Mouse (Mus musculus) lung, postnatal 0 days (tissue): ENCODE measurements around the gene 1500011B03Rik. TPM values are rescaled to one million over a fixed set of nuclear protein-coding genes. Genes with fewer than 3 reads are reported as not detected.
"Not testable (repeated sequence)": the region's sequence is repeated elsewhere in the genome, so short reads cannot be mapped to it uniquely, and the experiment has no call there.

Experiments
- ATAC-seq: fragments of 200-750 bp; cut with Nextera tagmentation; 2 replicates; pipeline ENCODE4 v1.8.0; 2017; ENCODE audit warnings: moderate library complexity
- DNase-seq: peaks from one replicate; pipeline ENCODE4 v3.0.0-alpha.2; 2016; ENCODE audit warnings: low spot score
- H3K27ac ChIP-seq: fragments of 300-500 bp; sonication (generic); 2 replicates; pipeline ENCODE4 v1.5.1; 2014; ENCODE audit warnings: antibody characterized with exemption, mild to moderate bottlenecking, low read length, mixed read lengths
- H3K27me3 ChIP-seq: fragments of 300-500 bp; sonication (generic); replicated peaks from 2 replicates; pipeline ENCODE4 v1.6.1; 2014; ENCODE audit warnings: low read length, mixed read lengths; ENCODE audit not compliant: insufficient read depth
- H3K36me3 ChIP-seq: fragments of 300-500 bp; sonication (generic); 2 replicates; pipeline ENCODE4 v1.6.1; 2014; ENCODE audit warnings: low read length, mixed read lengths; ENCODE audit not compliant: insufficient read depth
- H3K4me1 ChIP-seq: fragments of 300-500 bp; sonication (generic); 2 replicates; pipeline ENCODE4 v1.6.1; 2014; ENCODE audit warnings: antibody characterized with exemption, low read depth, low read length, mixed read lengths; ENCODE audit not compliant: insufficient read depth
- H3K4me2 ChIP-seq: fragments of 300-500 bp; sonication (generic); replicated peaks from 2 replicates; pipeline ENCODE4 v1.6.1; 2014; ENCODE audit warnings: low read depth, mild to moderate bottlenecking, low read length, moderate library complexity, mixed read lengths
- H3K4me3 ChIP-seq: fragments of 300-500 bp; sonication (generic); 2 replicates; pipeline ENCODE4 v1.5.1; 2014; ENCODE audit warnings: low read depth, low read length
- H3K9ac ChIP-seq: fragments of 300-500 bp; sonication (generic); replicated peaks from 2 replicates; pipeline ENCODE4 v1.6.1; 2014; ENCODE audit warnings: low read depth, mild to moderate bottlenecking
- H3K9me3 ChIP-seq: fragments of 300-500 bp; sonication (generic); 2 replicates; pipeline ENCODE4 v1.6.1; 2016; ENCODE audit warnings: low read length, mixed read lengths
- CTCF ChIP-seq: IDR thresholded peaks from 2 replicates; pipeline ENCODE4 v1.5.1; 2016; ENCODE audit warnings: antibody characterized with exemption, mild to moderate bottlenecking
- EP300 ChIP-seq: IDR thresholded peaks from 2 replicates; pipeline ENCODE4 v1.6.1; 2016; ENCODE audit warnings: antibody characterized with exemption, mild to moderate bottlenecking, control low read depth
- WGBS: fragments of 180-500 bp; shearing (Covaris S2); extraction: QIAGEN DNeasy Blood & Tissue Kit; methylation state at CpG from one replicate; pipeline ENCODE4 v1.1.7; 2014; 5-methylcytosine and 5-hydroxymethylcytosine counted together
- polyA plus RNA-seq: library from polyadenylated mRNA; unstranded; fragments of >200 nt; fragmentation: Nextera tagmentation; extraction: Ambion mirVana; gene quantifications from 2 replicates; pipeline ENCODE4 v1.2.1, GENCODE M21; 2015

1500011B03Rik gene
- polyA plus RNA-seq, 1 experiment from 2014 or later: 97.5 TPM

DNA sequence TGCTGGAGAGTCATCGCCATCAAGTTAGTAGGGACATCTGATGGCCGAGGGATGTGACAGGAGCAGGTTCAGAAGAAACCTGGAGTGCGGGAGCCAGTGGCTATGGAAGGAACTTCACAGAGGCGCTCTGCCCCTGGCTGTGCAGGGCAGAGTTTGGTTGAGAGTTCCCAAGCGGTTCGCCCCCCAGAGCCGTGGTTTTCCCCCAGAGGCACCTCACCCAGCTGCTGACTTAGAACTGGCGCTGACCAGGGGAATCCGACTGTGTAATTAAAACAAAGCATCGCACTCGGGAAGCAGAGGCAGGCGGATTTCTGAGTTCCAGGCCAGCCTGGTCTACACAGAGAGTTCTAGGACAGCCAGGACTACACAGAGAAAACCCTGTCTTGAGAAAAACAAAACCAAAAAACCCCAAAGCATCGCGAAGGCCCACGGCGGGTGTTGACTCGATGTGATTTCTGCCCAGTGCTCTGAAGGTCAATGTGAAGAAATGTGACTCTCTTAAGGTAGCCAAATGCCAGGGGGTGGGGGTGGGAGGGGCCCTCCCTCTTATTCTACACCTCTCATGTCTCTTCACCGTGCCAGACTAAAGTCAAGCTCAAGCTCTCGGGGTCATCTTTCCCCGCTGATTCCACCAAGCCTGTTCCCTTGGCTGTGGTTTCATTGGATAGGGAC lies 28.4 kb upstream of the 1500011B03Rik start:
- H3K27ac ChIP-seq: no peak overlapping the region
- no peak for DNase-seq
- H3K9me3 ChIP-seq: no peaks in the 10 kb centered on the region
- no peaks in the 10 kb centered on the region for H3K36me3 ChIP-seq
- TF ChIP-seq EP300: no peak
- TF ChIP-seq CTCF: no peak
- H3K4me3 ChIP-seq: no peak overlapping the region
- H3K4me2 ChIP-seq: no peak overlapping the region
- 0 out of 2 replicates have a peak, but pooled peaks cover 1% of the 10 kb centered on the region for H3K27me3 ChIP-seq
- no peak for ATAC-seq
- H3K4me1 ChIP-seq: no peaks in the 10 kb centered on the region
- 82% methylated on average over 20 of the region's 20 CpGs for WGBS
- H3K9ac ChIP-seq: no peak overlapping the region

DNA sequence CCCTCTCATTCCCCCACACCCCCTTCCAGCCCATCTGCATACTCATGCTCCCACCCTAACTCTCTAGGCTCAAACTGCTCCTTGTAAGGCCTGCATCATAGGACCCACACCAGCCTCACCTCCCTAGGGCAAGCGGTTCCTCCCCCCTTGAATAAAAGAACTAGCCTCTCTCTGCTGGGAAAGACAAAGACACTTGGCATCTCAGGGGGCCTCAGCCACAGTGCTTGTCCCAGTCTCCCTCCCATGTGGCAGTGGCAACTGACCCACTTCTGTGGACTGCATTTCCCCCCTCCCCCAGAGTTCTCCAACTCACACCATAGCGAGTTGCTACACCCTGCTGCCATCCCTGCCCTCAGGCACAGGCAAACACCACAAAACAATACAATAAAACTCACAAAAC lies 21.1 kb upstream of the 1500011B03Rik start:
- 91% methylated on average over 2 of the region's 2 CpGs for WGBS
- H3K4me1 ChIP-seq, H3K9ac ChIP-seq, H3K4me3 ChIP-seq, H3K27ac ChIP-seq, H3K9me3 ChIP-seq, H3K4me2 ChIP-seq, DNase-seq, H3K36me3 ChIP-seq, H3K27me3 ChIP-seq, ATAC-seq: not testable (repeated sequence)

DNA sequence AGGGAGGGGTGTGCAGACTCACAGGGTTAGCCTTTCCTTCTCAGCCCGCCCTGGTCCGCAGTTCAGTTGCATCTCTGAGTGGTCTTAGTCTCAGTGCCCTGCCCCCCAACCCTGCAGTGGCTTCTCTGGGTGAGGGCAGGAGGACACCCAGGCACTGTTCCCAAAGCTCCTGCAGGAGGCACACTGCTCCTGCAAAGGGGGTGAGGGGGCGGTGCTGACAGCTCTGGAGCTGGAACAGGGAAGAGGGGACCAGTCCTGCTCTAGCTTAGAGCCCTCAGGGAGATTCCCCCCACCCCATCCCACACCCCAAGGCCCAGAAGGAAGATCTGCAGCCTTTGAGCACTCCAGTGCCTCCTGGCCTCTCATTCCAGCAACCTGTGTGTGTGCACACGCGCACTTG lies 19.4 kb upstream of the 1500011B03Rik start:
- Histone ChIP-seq H3K4me2 (no peak overlapping the region), H3K27ac (no peak overlapping the region), H3K36me3 (no peaks in the 10 kb centered on the region), H3K4me3 (no peak overlapping the region), H3K27me3 (no peaks in the 10 kb centered on the region), H3K9ac (no peak overlapping the region), H3K9me3 (no peaks in the 10 kb centered on the region), H3K4me1 (no peaks in the 10 kb centered on the region)
- TF ChIP-seq CTCF (no peak; the same call in 1 of the 2 replicates), EP300 (no peak)
- no peak for ATAC-seq
- no peak for DNase-seq
- WGBS: 66% methylated on average over 5 of the region's 5 CpGs

DNA sequence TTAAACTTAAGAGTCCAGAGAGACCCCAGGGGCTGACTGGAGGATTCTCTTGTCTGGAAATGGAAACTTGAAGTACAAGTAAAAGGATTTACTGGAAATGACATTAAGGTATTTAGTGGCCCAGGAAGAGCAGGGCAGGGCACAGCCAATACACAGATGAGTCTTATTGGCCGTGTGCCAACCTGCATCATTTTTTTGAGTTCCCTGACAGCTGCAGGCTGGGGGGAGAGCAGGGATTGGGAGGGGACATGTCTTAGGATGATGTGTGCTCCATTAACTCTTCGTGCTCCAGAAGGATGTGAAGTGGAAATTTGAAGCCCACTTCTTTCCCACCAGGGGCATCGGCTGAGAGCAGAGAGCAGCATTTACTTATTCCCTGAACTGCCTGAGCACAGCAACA lies 18.9 kb upstream of the 1500011B03Rik start:
- H3K4me2 ChIP-seq, H3K36me3 ChIP-seq, H3K4me1 ChIP-seq, H3K9me3 ChIP-seq, H3K4me3 ChIP-seq, H3K9ac ChIP-seq, H3K27me3 ChIP-seq, DNase-seq, ATAC-seq, H3K27ac ChIP-seq: not testable (repeated sequence)
- 21% methylated on average over 3 of the region's 3 CpGs for WGBS

DNA sequence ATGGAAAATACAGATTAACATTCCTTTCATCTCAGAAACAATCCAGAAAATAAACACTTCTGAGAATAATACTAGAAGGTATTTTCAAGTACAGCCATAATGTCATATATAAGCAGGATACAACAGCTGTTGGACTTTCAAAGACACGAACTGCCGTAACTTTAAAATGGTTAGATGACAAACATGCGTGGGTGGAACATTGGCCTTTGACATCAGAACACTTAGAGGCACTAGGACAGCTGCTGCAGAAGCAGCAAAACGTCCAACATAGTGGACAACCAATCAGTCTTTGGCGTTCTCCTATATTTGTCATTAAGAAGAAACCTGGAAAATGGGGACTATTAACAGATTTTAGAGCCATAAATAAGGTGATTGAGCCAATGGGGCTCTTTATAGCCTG lies 17.2 kb upstream of the 1500011B03Rik start:
- H3K36me3 ChIP-seq, H3K4me1 ChIP-seq, H3K27ac ChIP-seq, H3K9me3 ChIP-seq, H3K9ac ChIP-seq, H3K4me2 ChIP-seq, H3K4me3 ChIP-seq, H3K27me3 ChIP-seq: not testable (repeated sequence)
- DNase-seq: peak; percentile 59
- peak; percentile 49 for ATAC-seq
- WGBS: 39% methylated on average over 5 of the region's 5 CpGs

DNA sequence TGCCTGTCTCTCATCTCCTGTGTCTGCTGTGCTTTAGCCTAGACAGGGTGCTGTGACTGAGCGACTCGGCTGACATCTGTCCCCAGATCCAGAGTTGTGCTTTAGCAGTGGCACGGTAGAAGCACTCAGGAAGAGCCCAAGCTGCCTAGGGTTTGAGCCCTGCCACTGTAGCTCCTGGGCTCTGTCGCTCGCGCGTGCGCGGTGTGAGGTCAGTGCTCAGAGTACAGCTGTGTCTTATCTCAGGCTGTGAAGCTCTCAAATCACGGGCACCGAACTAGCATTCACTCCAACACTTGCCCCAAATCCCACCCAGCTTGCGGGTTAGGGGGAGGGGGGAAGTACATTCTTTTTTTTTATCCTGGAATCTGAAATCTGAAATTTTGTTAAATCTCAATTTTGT lies 13.6 kb upstream of the 1500011B03Rik start:
- 28% methylated on average over 12 of the region's 12 CpGs for WGBS
- no peaks in the 10 kb centered on the region for H3K27me3 ChIP-seq
- no peak for ATAC-seq
- H3K27ac ChIP-seq: no peak overlapping the region
- no peak for TF ChIP-seq EP300
- TF ChIP-seq CTCF: no peak
- no peaks in the 10 kb centered on the region for H3K4me1 ChIP-seq
- no peaks in the 10 kb centered on the region for H3K9me3 ChIP-seq
- no peak overlapping the region for H3K9ac ChIP-seq
- peak; percentile 12 for DNase-seq
- no peak overlapping the region for H3K4me2 ChIP-seq
- no peak overlapping the region for H3K4me3 ChIP-seq
- no peaks in the 10 kb centered on the region for H3K36me3 ChIP-seq

DNA sequence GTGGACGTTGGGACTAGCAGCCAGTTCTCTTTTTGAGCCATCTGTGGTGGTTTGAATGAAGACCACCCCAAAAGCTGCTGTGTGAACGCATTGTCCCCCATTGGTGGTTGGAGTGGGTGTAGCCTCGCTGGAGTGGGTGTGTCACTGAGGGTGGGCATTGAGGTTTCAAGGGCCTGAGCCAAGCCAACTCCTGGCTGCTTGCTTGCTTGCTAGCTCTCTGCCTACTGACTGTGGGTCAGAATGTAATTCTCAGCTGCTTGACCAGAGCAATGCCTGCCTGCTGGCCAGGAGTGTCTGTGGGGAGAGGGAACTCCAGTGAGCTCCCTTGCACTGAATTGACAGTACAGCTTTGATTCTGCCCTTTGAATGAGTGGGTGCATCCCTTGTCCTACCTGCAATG lies 6.5 kb upstream of the 1500011B03Rik start:
- ATAC-seq: no peak
- Histone ChIP-seq H3K4me2 (no peak overlapping the region), H3K4me1 (peaks cover 7% of the 10 kb centered on the region; the same call in 1 of the 2 replicates), H3K9ac (no peak overlapping the region), H3K36me3 (no peaks in the 10 kb centered on the region), H3K9me3 (no peaks in the 10 kb centered on the region), H3K27ac (no peak overlapping the region), H3K4me3 (no peak overlapping the region), H3K27me3 (no peaks in the 10 kb centered on the region)
- WGBS: 58% methylated on average over 3 of the region's 3 CpGs
- DNase-seq: no peak
- TF ChIP-seq EP300 (no peak), CTCF (no peak)
